Mouse (Mus musculus): ENCODE measurements around the gene Nrm. TPM values are rescaled to one million over a fixed set of nuclear protein-coding genes. Genes with fewer than 3 reads are reported as not detected.

Nrm gene
- polyA plus RNA-seq, 2 experiments, result 49.5 to 80.7 TPM

DNA sequence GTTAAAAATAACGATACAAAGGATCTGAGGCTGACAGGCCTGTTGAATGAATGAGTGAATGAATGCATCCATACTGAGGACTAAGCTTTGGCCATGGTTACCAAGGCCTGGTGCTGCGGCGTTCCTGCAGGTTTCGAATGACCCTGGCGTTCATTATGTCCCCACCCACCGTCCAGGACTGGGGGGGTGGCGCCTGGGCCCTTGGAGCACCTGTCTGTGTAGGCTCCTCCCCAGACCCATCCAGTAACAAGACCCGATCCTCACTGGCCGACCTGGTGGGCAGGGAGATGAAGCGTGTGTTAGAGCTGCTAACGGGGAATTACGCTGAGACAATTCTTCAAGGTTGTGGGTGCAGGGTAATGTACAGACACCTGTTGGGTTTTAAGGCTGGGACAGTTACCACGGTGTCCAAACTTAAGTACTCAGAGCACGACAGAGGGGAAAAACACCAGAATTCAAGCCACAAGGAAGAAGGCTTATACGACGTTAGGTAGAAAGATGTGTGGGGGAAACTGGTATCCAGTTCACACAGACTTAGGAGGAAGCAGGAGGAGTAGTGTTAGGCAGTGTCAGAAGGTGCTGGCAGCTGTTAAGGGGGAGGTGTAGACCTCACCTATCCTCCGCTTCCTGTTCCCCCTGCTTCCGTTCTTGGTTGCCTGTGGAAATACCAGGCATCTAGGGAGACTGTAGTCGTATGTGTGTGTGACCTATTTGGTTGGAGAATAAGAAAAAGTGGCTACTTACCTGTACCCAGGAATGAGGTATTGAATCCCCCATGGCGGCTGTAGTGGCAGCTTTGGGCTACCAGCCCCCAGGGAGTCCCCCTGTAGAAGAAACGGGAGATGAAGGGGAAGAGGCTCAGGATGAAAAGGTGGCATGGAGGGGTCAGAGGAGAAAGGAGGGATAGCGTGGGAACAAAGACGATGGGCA is 36.8 kb downstream of the Nrm start:
- 39% methylated on average over 23 of the region's 23 CpGs for WGBS
- DNase-seq (ENCODE audit: low spot score) (no peak), ATAC-seq (ENCODE audit: low FRiP score, low read depth) (peak; percentile 12)
- TF ChIP-seq POLR2A (IDR thresholded peaks at IDR 0.05; ENCODE audit: borderline replicate concordance, extremely low read depth, insufficient read depth, insufficient read length), result no peak
- H3K4me3 ChIP-seq (replicated peaks; ENCODE audit: low read length), result peak overlapping the region; percentile 79
- H3K9me3 ChIP-seq (ENCODE audit: control insufficient read depth, low read length), result no peaks in the 10 kb centered on the region
- H3K27me3 ChIP-seq (ENCODE audit: control insufficient read depth, insufficient read depth, low read length), result no peaks in the 10 kb centered on the region
- peak overlapping the region; percentile 80 for H3K9ac ChIP-seq (ENCODE audit: low read depth, low read length, severe bottlenecking)
- no peak overlapping the region for H3K27ac ChIP-seq (replicated peaks; ENCODE audit: low read depth, low read length)
- H3K4me1 ChIP-seq (ENCODE audit: control insufficient read depth, insufficient read depth, low read length), result 0 out of 2 replicates have a peak, but pooled peaks cover 11% of the 10 kb centered on the region
- peaks cover 63% of the 10 kb centered on the region for H3K36me3 ChIP-seq (ENCODE audit: control insufficient read depth, insufficient read depth, low read length)
- peak overlapping the region; percentile 99 for H3K4me2 ChIP-seq (replicated peaks; ENCODE audit: low read depth, low read length, severe bottlenecking)

DNA sequence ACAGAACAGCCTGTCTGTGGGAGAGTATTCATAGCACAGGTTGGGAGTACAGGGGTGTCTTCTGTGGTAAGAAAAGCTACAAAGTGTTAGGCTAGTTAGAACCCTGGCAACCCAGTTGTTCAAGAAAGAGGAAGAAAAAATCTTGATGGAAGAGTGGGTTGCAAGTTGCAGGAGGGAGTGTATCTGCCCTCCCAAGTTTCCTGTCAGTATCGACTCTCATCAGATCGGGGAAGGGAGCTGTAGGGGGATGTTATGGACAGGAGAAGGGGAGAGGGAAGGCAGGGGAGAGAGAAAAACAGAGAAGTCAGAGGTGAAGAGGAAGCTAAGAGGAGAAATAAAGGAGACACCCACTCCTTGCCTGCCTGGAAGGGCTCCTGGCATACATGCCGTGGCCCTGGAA is 39.5 kb downstream of the Nrm start:
- TF ChIP-seq POLR2A (IDR thresholded peaks at IDR 0.05; ENCODE audit: borderline replicate concordance, extremely low read depth, insufficient read depth, insufficient read length), result no peak
- Histone ChIP-seq H3K9ac (ENCODE audit: low read depth, low read length, severe bottlenecking) (no peak overlapping the region), H3K27me3 (ENCODE audit: control insufficient read depth, insufficient read depth, low read length) (no peaks in the 10 kb centered on the region), H3K4me2 (replicated peaks; ENCODE audit: low read depth, low read length, severe bottlenecking) (no peak overlapping the region), H3K27ac (replicated peaks; ENCODE audit: low read depth, low read length) (no peak overlapping the region), H3K36me3 (ENCODE audit: control insufficient read depth, insufficient read depth, low read length) (peaks cover 71% of the 10 kb centered on the region), H3K9me3 (ENCODE audit: control insufficient read depth, low read length) (no peaks in the 10 kb centered on the region), H3K4me1 (ENCODE audit: control insufficient read depth, insufficient read depth, low read length) (0 out of 2 replicates have a peak, but pooled peaks cover 11% of the 10 kb centered on the region), H3K4me3 (replicated peaks; ENCODE audit: low read length) (no peak overlapping the region)
- no peak for DNase-seq (ENCODE audit: low spot score)
- no peak for ATAC-seq (ENCODE audit: low FRiP score, low read depth)
- WGBS, result 87% methylated on average over 3 of the region's 3 CpGs

DNA sequence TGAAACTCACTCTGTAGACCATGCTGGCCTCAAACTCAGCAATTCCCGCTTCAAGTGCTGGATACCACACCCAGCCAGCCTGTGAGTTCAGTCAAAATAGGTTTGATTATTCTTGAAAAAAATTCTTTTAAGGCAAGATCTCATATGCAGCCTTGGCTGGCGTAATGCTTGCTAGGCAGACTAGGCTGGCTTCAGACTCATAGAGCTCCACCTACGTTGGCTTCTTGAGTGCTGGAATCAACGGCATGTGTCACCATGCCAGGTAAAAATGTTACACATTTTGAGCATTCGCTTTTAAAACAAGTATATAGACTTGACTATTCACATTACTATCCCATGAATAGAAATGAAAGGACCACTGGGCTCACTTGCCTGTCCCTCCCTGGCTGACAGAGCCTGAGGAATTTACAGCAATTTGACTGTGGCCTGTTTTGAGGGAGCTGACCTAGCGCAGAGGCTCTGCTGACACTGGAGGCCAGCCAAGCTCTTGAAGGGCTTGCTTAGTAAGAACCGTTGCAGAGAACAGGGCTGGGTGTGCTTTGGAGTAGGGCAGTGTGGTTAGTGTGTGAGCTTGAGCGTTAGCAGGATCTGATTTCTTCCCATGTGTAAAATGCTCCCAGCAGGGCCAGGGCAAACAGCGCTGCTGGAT is 42.3 kb downstream of the Nrm start:
- no peaks in the 10 kb centered on the region for H3K4me1 ChIP-seq (ENCODE audit: control insufficient read depth, insufficient read depth, low read length)
- DNase-seq (ENCODE audit: low spot score) (no peak), ATAC-seq (ENCODE audit: low FRiP score, low read depth) (no peak)
- H3K27me3 ChIP-seq (ENCODE audit: control insufficient read depth, insufficient read depth, low read length), result no peaks in the 10 kb centered on the region
- peaks cover 85% of the 10 kb centered on the region for H3K36me3 ChIP-seq (ENCODE audit: control insufficient read depth, insufficient read depth, low read length)
- H3K9me3 ChIP-seq (ENCODE audit: control insufficient read depth, low read length), result no peaks in the 10 kb centered on the region
- WGBS, result 89% methylated on average over 9 of the region's 9 CpGs
- no peak overlapping the region for H3K4me3 ChIP-seq (replicated peaks; ENCODE audit: low read length)
- H3K27ac ChIP-seq (replicated peaks; ENCODE audit: low read depth, low read length), result no peak overlapping the region
- H3K4me2 ChIP-seq (replicated peaks; ENCODE audit: low read depth, low read length, severe bottlenecking), result no peak overlapping the region
- no peak for TF ChIP-seq POLR2A (IDR thresholded peaks at IDR 0.05; ENCODE audit: borderline replicate concordance, extremely low read depth, insufficient read depth, insufficient read length)
- H3K9ac ChIP-seq (ENCODE audit: low read depth, low read length, severe bottlenecking), result no peak overlapping the region

GRCm38 (mm10) chr17:35903992-35904355 is 42.9 kb downstream of the Nrm start:
- H3K4me1 ChIP-seq (ENCODE audit: control insufficient read depth, insufficient read depth, low read length), result peaks cover 1% of the 10 kb centered on the region; the same call in 1 of the 2 replicates
- no peak overlapping the region for H3K4me2 ChIP-seq (replicated peaks; ENCODE audit: low read depth, low read length, severe bottlenecking)
- H3K4me3 ChIP-seq (replicated peaks; ENCODE audit: low read length), result no peak overlapping the region
- ATAC-seq (ENCODE audit: low FRiP score, low read depth) (no peak), DNase-seq (ENCODE audit: low spot score) (no peak)
- H3K9me3 ChIP-seq (ENCODE audit: control insufficient read depth, low read length), result no peaks in the 10 kb centered on the region
- no peak for TF ChIP-seq POLR2A (IDR thresholded peaks at IDR 0.05; ENCODE audit: borderline replicate concordance, extremely low read depth, insufficient read depth, insufficient read length)
- H3K36me3 ChIP-seq (ENCODE audit: control insufficient read depth, insufficient read depth, low read length), result peaks cover 84% of the 10 kb centered on the region
- 69% methylated on average over 4 of the region's 4 CpGs for WGBS
- no peaks in the 10 kb centered on the region for H3K27me3 ChIP-seq (ENCODE audit: control insufficient read depth, insufficient read depth, low read length)
- H3K9ac ChIP-seq (ENCODE audit: low read depth, low read length, severe bottlenecking), result no peak overlapping the region
- H3K27ac ChIP-seq (replicated peaks; ENCODE audit: low read depth, low read length), result no peak overlapping the region

DNA sequence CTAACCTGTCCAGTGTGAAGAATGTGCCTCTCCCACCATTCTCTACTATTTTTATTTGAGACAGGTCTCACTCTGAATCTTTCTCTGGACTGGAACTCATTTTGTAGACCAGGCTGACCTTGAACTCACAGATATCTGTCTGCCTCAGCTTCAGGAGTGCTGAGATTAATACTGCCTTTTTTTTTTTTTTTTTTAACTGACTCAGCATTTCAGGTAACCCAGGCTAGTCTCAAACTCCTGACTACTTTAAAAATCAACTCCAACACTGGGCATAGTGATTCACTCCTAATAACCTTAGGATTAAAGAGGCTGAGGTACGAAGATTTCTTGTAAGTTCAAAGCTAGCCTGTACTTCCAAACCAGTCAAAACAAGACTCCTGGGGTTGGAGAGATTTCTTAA is 44.5 kb downstream of the Nrm start:
- no peaks in the 10 kb centered on the region for H3K9me3 ChIP-seq (ENCODE audit: control insufficient read depth, low read length)
- WGBS, result 95% methylated on average over 1 of the region's 1 CpGs
- H3K9ac ChIP-seq (ENCODE audit: low read depth, low read length, severe bottlenecking), result no peak overlapping the region
- no peak for TF ChIP-seq POLR2A (IDR thresholded peaks at IDR 0.05; ENCODE audit: borderline replicate concordance, extremely low read depth, insufficient read depth, insufficient read length)
- H3K27ac ChIP-seq (replicated peaks; ENCODE audit: low read depth, low read length), result no peak overlapping the region
- H3K4me2 ChIP-seq (replicated peaks; ENCODE audit: low read depth, low read length, severe bottlenecking), result no peak overlapping the region
- peaks cover 69% of the 10 kb centered on the region for H3K36me3 ChIP-seq (ENCODE audit: control insufficient read depth, insufficient read depth, low read length)
- H3K4me3 ChIP-seq (replicated peaks; ENCODE audit: low read length), result no peak overlapping the region
- DNase-seq (ENCODE audit: low spot score) (no peak), ATAC-seq (ENCODE audit: low FRiP score, low read depth) (no peak)
- no peaks in the 10 kb centered on the region for H3K27me3 ChIP-seq (ENCODE audit: control insufficient read depth, insufficient read depth, low read length)
- peaks cover 6% of the 10 kb centered on the region; the same call in 1 of the 2 replicates for H3K4me1 ChIP-seq (ENCODE audit: control insufficient read depth, insufficient read depth, low read length)
